Mouse (Mus musculus): Measurements from ENCODE around the gene Ubxn11. TPM values are rescaled to one million over a fixed set of nuclear protein-coding genes. Genes with fewer than 3 reads are reported as not detected.

Ubxn11 gene
- total RNA-seq, 2 experiments from 2014 or later: 22.0 to 24.2 TPM

Other genes starting within 250 kb of the Ubxn11 start
- gene Rps6ka1, start 214.8 kb upstream of the Ubxn11 start, total RNA-seq (2021): 10 to 100 TPM; 13.6 to 14.4 TPM
- gene Hmgn2, start 133.9 kb upstream of the Ubxn11 start, total RNA-seq (2021): 100 to 1,000 TPM; 153 to 159 TPM
- gene Dhdds, start 101.7 kb upstream of the Ubxn11 start, total RNA-seq (2021): 10 to 100 TPM; 57.9 to 65.2 TPM
- not detected for gene Lin28a, start 83.7 kb upstream of the Ubxn11 start, total RNA-seq (2021)
- not detected for gene Zfp683, start 48.7 kb upstream of the Ubxn11 start, total RNA-seq (2021)
- 1 to 10 TPM; 1.2 to 2.2 TPM for gene Crybg2, start 41.8 kb upstream of the Ubxn11 start, total RNA-seq (2021)
- gene Cd52, start 7.5 kb upstream of the Ubxn11 start, total RNA-seq (2021): 1 to 10 TPM in 1 of 2 experiments, under 1 TPM in 1; 0.86 to 1.5 TPM
- gene Sh3bgrl3, start 26.2 kb downstream of the Ubxn11 start, total RNA-seq (2021): 100 to 1,000 TPM; 271 to 295 TPM
- gene Cep85, start 84.5 kb downstream of the Ubxn11 start, total RNA-seq (2021): 10 to 100 TPM; 14.4 to 15.2 TPM
- not detected for gene Gm7534, start 100.4 kb downstream of the Ubxn11 start, total RNA-seq (2021)
- gene Catsper4, start 124.8 kb downstream of the Ubxn11 start, total RNA-seq (2021): not detected
- gene Cnksr1, start 135.8 kb downstream of the Ubxn11 start, total RNA-seq (2021): under 1 TPM; 0.19 to 0.58 TPM
- not detected for gene E130218I03Rik, start 141.1 kb downstream of the Ubxn11 start, total RNA-seq (2021)
- 10 to 100 TPM; 10.6 to 11.8 TPM for gene Zfp593, start 143.0 kb downstream of the Ubxn11 start, total RNA-seq (2021)
- gene Gm30191, start 144.4 kb downstream of the Ubxn11 start, total RNA-seq (2021): not detected
- gene Grrp1, start 151.5 kb downstream of the Ubxn11 start, total RNA-seq (2021): 1 to 10 TPM; 3.6 to 4.1 TPM
- gene Pdik1l, start 185.3 kb downstream of the Ubxn11 start, total RNA-seq (2021): 10 to 100 TPM; 21.5 to 21.9 TPM
- gene Trim63, start 212.6 kb downstream of the Ubxn11 start, total RNA-seq (2021): under 1 TPM in 1 of 2 experiments, not detected in 1; 0.21 TPM
- gene Slc30a2, start 240.6 kb downstream of the Ubxn11 start, total RNA-seq (2021): not detected

Data from layer of hippocampus, postnatal 14 days (tissue).